Mouse (Mus musculus) cerebellum, adult 18-20 months (tissue): ENCODE results near the gene Ppard.
"Not testable (repeated sequence)": the region's sequence is repeated elsewhere in the genome, so short reads cannot be mapped to it uniquely, and the experiment has no call there.

Experiments
- DNase-seq, 2 experiments: peaks; one replicate each; pipeline ENCODE4 v3.0.0; 2021

Gene Ppard

DNA sequence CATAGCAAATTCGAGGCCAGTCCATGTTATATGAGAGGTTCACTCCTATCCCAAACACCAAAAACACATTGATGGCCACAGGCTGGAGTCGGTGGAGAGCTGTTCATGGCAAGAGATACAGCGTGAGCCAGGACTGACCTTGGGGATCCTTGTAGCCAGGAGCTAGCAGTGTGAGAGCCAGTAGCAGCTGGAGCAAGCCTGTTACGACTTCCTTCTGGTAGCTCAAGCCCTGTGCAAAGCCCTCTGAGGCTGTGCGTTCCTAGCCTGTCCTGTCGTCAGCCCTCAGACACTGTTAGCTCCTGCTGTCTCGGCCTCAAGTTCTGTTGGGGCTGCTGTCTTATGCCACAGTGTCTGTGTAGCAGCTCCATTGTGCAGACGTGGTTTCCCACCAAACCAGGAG lies 91.3 kb downstream of the Ppard start:
- DNase-seq, result no peak

GRCm38 (mm10) chr17:28324416-28324815 lies 91.9 kb downstream of the Ppard start:
- DNase-seq, result not testable (repeated sequence)

- no peak for DNase-seq
These were observed 93.3 kb downstream of the Ppard start for GRCm38 (mm10) chr17:28325751-28326150.

GRCm38 (mm10) chr17:28326951-28327350 lies 94.5 kb downstream of the Ppard start:
- DNase-seq, result no peak

DNA sequence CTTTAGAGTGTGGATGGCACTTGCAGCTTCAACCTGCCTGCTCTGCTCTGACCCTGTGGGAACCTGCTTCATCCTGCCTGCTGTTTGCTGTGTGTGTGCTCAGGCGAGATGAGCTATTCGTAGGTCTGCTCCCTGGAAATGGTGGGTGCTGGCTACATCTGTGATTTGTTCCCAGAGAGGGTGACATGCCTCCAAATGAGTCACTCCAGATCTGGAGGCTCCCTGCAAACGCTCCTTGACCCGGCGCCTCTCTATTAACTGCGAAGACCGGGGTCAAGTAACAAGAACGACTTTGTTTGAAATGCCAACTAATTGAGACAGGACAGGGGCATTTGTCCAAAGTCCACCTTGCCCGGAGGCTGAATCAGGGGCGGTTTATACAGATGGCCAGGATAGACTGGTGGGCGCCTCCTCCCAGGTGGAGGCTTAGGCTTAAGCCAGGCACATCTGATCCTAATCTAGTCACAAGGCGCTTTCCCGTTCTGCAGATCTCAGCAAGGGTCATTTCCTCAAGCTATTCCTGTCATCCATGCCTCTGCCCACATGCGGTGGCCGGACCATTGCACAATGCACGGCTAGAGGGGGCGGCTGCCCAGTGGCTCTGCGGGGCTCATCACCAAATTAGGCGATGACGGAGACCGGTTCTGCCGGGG lies 95.3 kb downstream of the Ppard start:
- DNase-seq, result peak in 1 of 2 experiments; percentile 30

GRCm38 (mm10) chr17:28328366-28328928 lies 95.9 kb downstream of the Ppard start, which contains the start of gene Rpl10a:
Rpl10a (plus strand) TSS chr17:28328471.
- peak; percentile 95 to 99 for DNase-seq

DNA sequence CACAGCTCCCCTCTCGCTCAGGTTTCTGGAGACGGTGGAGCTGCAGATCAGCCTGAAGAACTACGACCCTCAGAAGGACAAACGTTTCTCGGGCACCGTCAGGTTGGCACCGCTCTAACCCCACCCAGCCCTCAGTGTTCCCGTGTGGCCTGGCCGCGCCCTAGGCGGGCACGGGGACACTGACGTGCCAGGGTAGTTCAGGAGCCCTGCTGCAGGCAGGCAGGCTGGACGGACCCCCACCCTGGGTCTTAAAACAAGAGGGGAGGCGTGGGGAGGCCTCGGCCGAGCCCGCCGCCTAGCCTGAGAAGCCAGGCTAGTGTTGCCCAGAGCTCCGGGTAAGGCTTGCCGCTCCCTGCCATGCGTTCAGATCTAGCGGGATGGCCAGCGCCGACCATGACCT lies 96.4 kb downstream of the Ppard start:
- DNase-seq, result no peak

GRCm38 (mm10) chr17:28329503-28330231 lies 97.2 kb downstream of the Ppard start:
- DNase-seq, result no peak

DNA sequence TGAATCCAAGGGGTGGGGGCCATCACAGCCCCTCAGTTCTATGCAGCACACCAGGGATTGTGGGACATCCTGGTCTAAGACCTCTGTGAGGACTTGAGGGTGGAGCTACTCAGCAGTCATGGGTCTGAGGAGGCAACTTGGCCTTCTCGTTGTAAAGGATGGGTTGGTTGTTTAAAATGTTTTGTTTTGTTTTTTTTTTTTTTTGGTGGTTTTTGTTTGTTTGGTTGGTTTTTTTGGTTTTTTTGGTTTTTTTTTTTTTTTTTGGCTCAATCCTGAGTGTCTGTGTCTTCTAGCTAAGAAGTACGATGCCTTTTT lies 97.7 kb downstream of the Ppard start:
- DNase-seq, result no peak

- DNase-seq, result not testable (repeated sequence)
These were observed 98.1 kb downstream of the Ppard start for GRCm38 (mm10) chr17:28330590-28330989.

DNA sequence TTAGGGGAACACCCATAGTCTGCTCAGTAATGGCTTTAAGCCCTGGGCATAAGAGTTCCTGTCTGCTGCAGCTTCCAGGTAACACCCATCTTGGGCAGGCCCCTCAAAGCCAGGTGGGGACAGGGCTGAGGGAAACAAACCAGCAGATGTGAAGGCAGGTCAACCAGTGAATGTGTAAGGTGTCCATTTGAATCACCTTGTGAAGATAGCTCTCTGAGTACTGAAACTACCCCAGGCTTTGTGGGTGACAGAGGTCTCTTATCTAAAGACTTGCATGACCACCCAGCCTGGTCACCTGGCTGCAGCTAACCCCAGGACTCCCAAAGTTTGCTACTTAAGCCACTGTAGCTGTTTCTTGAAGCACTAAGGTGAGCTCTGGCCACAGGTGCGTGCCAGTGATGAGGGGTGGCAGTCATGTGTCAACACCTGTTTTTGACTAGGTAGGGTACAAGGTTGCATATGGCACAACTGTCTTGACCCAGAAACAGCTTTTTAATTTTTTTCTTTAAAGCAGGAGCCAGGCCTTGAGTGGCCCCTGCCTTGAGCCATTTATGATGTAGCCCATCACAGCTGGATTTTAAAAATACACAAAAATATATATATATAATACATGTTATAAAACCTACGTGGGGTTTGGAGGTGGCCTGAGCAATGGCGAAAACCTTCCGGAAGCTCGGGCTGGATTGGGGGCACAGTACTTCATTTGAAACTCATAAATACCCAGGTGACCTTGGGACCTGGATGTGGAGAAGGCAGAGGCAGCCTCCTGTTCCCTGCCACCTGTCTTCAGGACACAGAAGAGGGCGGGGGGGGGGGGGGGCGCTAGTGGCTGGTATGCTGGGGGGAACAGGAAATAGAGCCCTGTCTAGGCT lies 99.0 kb downstream of the Ppard start:
- no peak for DNase-seq

DNA sequence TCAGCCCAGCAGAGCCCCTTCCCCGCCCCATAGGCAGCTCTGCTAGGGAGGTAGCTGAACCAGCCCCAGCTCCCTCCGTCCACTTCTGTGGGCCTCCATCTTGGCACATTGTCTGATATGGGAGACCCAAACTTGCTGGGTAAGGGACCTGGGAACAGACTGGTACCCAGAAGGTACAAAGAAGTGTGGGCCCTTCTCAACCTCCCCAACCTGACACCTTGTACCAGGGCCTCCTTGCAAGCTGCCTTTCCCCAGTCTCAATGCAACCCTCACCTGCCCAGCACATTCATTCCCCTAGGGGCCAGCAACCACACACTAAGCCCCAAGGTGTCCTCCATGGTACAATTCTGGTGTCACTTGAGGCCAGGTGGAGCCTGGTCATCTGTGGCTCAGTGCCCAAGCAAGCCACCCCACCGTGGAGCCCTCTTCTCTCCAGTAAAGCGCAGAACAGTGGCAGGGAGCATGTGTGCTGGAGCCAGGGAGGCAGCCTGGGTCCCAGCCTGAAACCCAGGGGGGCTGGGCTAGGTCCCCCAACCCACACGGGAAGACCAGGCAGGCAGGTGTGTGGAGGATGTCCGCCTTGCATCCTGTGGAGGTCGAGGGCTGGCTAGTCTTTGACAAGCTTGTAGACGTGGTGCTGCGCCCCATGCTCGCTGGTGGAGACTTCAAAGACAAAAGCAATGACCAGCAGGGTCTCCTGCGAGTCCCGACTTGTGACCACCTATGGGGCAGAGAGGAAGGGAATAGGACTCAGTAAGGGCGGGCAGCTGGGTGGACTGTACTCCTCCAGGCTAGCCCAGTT lies 99.8 kb downstream of the Ppard start:
- DNase-seq, result no peak

- no peak for DNase-seq
These were observed 100.5 kb downstream of the Ppard start for GRCm38 (mm10) chr17:28332915-28333546.

DNA sequence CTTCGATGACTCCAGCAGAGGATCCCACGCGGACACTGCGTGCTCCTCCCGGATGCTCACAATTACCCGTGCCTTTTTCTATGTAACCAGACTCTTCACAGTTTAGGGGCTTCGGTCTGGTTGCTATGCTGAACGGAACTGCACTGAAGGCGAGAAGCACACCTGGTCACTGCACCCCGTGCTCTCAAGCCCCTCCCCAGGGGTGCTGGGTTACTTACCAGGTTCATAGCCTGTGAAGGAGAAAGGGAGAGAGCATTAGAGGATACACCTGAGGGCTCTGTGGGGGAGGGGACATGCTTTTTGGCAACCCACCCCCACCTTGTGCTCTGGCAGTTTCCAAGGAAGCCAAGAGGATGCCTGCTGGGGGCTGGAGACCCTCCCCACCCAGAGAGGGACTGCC lies 102.8 kb downstream of the Ppard start:
- DNase-seq, result no peak

DNA sequence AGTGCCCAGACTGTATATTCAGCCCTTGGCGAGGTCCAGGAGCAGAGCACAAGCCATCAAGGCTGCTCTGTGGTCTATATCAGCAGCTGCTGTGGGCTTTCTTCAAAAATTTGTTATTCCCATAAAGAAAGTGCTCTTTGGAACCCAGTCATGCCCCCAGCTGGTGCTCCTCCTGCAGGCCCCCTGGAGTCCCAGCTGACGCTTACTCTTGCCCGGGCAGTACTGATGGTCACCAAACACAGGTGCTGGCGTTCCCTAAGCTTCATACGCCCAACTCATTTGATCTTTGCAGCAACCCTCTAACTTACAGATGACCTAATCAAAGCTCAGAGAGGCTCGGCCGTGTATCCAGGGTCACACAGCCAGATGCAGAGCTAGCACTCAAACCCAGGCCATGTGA lies 105.0 kb downstream of the Ppard start:
- no peak for DNase-seq

DNA sequence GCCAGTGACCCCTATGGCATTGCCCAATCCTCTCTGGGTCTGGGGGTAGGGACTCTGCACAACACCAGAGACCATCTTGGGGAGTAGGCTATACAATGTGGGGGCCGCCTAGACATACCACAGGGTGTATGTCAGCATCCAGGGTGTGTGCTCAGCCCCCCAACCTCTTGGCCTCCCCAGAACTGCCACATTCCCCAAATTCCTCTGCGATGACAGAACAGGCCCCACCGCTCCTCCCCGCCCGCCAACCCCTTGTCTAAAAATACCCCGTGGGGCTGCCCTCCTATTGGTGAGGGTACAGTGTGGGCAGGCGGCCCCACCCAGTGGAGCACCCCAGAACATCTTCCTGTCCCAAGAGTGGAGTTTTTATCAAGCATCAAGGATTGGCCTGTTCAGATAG lies 108.1 kb downstream of the Ppard start:
- no peak for DNase-seq

DNA sequence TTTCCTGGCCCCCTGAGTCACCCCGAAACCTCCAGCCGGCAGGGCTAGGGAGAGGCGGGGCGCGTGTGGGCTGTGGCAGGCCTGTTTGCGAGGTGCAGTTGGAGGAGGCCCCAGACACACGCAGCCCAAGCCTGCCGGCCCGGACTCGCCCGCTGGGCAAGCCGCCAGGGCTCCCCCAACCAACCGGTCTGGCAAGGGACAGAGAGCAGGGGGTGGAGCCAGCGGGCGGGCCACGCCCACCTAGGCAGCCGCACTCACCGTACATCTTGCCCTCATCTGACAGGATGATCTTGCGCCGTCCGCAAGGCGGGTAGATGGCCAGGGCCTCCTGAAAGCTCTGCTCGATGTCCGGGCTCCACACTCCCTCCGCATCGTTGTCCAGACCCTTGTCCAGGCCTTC lies 108.6 kb downstream of the Ppard start:
- DNase-seq, result peak; percentile 36 to 48

GRCm38 (mm10) chr17:28344050-28344607 lies 111.6 kb downstream of the Ppard start:
- DNase-seq, result no peak

- DNase-seq, result no peak
These were observed 112.2 kb downstream of the Ppard start for GRCm38 (mm10) chr17:28344670-28345069.

DNA sequence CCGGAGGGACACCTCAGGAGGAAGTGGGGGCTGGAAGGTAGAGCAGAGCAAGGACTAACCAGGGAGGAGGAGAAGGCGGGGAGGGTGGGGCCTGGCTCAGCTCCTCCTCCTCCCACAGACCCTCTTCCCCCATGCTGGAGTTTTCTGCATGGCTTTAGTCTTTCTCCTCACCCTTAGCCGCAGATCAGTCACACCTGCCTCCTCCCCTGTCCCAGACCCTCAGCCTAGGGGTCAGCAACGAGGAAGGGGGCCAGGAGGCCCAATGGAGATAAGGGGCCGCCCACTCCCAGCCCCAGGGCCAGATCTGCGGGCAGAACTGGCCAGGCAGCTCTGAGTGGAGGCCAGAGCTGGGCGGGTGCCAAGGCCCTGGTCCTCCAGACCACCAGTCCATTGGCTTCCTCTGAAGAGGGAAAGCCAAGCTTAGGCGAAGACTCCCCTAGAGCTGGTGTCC lies 112.8 kb downstream of the Ppard start:
- no peak for DNase-seq

DNA sequence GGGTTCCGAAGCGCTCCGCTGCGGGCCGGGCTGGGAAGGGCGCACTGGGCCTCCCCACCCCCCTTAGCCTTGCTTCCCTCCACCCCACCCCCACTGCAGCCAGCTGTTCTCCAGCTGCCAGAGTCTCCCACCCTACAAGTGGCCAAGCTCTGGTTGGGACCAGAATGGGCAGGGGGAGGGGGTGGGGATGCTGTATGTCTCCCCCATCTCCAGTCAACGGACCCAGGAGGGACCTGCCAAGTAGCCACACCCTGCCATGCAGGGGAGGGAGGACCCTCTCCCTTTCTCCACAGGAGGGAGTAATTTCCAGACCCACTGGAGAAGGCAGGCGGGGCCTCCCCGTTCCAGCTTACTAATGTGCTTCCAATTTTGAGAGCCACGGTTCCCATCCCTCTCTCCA lies 113.4 kb downstream of the Ppard start:
- DNase-seq, result no peak

- DNase-seq, result no peak
These were observed 114.8 kb downstream of the Ppard start for GRCm38 (mm10) chr17:28347327-28347726.
